Mouse (Mus musculus) induced T-regulatory cell, adult 2 months (primary cell): ENCODE measurements around the gene Pdcd4.

Experiments
- DNase-seq: peaks from one replicate; pipeline ENCODE4 v3.0.0-alpha.2; 2012; ENCODE audit warnings: low read depth

Pdcd4 gene

GRCm38 (mm10) chr19:53892061-53892460 lies at the start of gene Pdcd4:
TSS of gene Pdcd4 (plus strand) at chr19:53892231.
- no peak for DNase-seq

GRCm38 (mm10) chr19:53843972-53844371 lies 48.1 kb upstream of the Pdcd4 start:
- DNase-seq, result no peak

GRCm38 (mm10) chr19:53848272-53848995 lies 43.6 kb upstream of the Pdcd4 start:
- DNase-seq, result no peak

GRCm38 (mm10) chr19:53850166-53850922 lies 41.7 kb upstream of the Pdcd4 start:
- no peak for DNase-seq

GRCm38 (mm10) chr19:53851352-53851751 lies 40.7 kb upstream of the Pdcd4 start:
- no peak for DNase-seq

GRCm38 (mm10) chr19:53851826-53852698 lies 40.0 kb upstream of the Pdcd4 start:
- DNase-seq, result no peak

- no peak for DNase-seq
These were observed 39.2 kb upstream of the Pdcd4 start for GRCm38 (mm10) chr19:53852699-53853451.

- DNase-seq, result no peak
These were observed 37.1 kb upstream of the Pdcd4 start for GRCm38 (mm10) chr19:53854978-53855377.

GRCm38 (mm10) chr19:53855781-53856180 lies 36.2 kb upstream of the Pdcd4 start:
- no peak for DNase-seq

- DNase-seq, result no peak
These were observed 35.2 kb upstream of the Pdcd4 start for GRCm38 (mm10) chr19:53856794-53857193.

GRCm38 (mm10) chr19:53857962-53858361 lies 34.1 kb upstream of the Pdcd4 start:
- no peak for DNase-seq

GRCm38 (mm10) chr19:53859149-53859548 lies 32.9 kb upstream of the Pdcd4 start:
- no peak for DNase-seq

- DNase-seq, result no peak
These were observed 32.4 kb upstream of the Pdcd4 start for GRCm38 (mm10) chr19:53859593-53859992.

GRCm38 (mm10) chr19:53861346-53861745 lies 30.7 kb upstream of the Pdcd4 start:
- no peak for DNase-seq

GRCm38 (mm10) chr19:53862573-53863246 lies 29.3 kb upstream of the Pdcd4 start:
- DNase-seq, result no peak

GRCm38 (mm10) chr19:53867238-53867637 lies 24.8 kb upstream of the Pdcd4 start:
- no peak for DNase-seq

- no peak for DNase-seq
These were observed 23.9 kb upstream of the Pdcd4 start for GRCm38 (mm10) chr19:53868125-53868524.

- no peak for DNase-seq
These were observed 23.2 kb upstream of the Pdcd4 start for GRCm38 (mm10) chr19:53868796-53869195.

GRCm38 (mm10) chr19:53869427-53870385 lies 22.3 kb upstream of the Pdcd4 start:
- DNase-seq, result peak; percentile 60

- DNase-seq, result peak; percentile 17
These were observed 21.5 kb upstream of the Pdcd4 start for GRCm38 (mm10) chr19:53870568-53870967.
